Mouse (Mus musculus): ENCODE measurements around the gene Flvcr2. TPM values are rescaled to one million over a fixed set of nuclear protein-coding genes. Genes with fewer than 3 reads are reported as not detected.

Flvcr2 gene
- total RNA-seq (2015) (not detected in 2 replicates), total RNA-seq (2017) (not detected in 2 replicates)

- ATAC-seq (replicated peaks; ENCODE audit: poor library complexity): peak; percentile 96
These were observed at the start of gene Flvcr2 for GRCm38 (mm10) chr12:85745827-85746695. Gene Flvcr2 (plus strand): TSS chr12:85746539.

GRCm38 (mm10) chr12:85698179-85698578 is 48.2 kb upstream of the Flvcr2 start:
- ATAC-seq (replicated peaks; ENCODE audit: poor library complexity): peak; percentile 99

- no peak for ATAC-seq (replicated peaks; ENCODE audit: poor library complexity)
These were observed 46.0 kb upstream of the Flvcr2 start for GRCm38 (mm10) chr12:85700191-85700841.

- no peak for ATAC-seq (replicated peaks; ENCODE audit: poor library complexity)
These were observed 45.5 kb upstream of the Flvcr2 start for GRCm38 (mm10) chr12:85700842-85701223.

- ATAC-seq (replicated peaks; ENCODE audit: poor library complexity): no peak
These were observed 43.9 kb upstream of the Flvcr2 start for GRCm38 (mm10) chr12:85702166-85703055.

GRCm38 (mm10) chr12:85703507-85703906 is 42.8 kb upstream of the Flvcr2 start:
- ATAC-seq (replicated peaks; ENCODE audit: poor library complexity): no peak

GRCm38 (mm10) chr12:85704566-85704965 is 41.8 kb upstream of the Flvcr2 start:
- peak; percentile 76 for ATAC-seq (replicated peaks; ENCODE audit: poor library complexity)

- ATAC-seq (replicated peaks; ENCODE audit: poor library complexity): peak; percentile 90
These were observed 41.1 kb upstream of the Flvcr2 start for GRCm38 (mm10) chr12:85705002-85705830.

GRCm38 (mm10) chr12:85705831-85706530 is 40.4 kb upstream of the Flvcr2 start:
- no peak for ATAC-seq (replicated peaks; ENCODE audit: poor library complexity)

GRCm38 (mm10) chr12:85706906-85707305 is 39.4 kb upstream of the Flvcr2 start:
- no peak for ATAC-seq (replicated peaks; ENCODE audit: poor library complexity)

- ATAC-seq (replicated peaks; ENCODE audit: poor library complexity): no peak
These were observed 38.9 kb upstream of the Flvcr2 start for GRCm38 (mm10) chr12:85707391-85707790.

- no peak for ATAC-seq (replicated peaks; ENCODE audit: poor library complexity)
These were observed 37.8 kb upstream of the Flvcr2 start for GRCm38 (mm10) chr12:85708556-85708955.

- ATAC-seq (replicated peaks; ENCODE audit: poor library complexity): peak; percentile 82
These were observed 35.6 kb upstream of the Flvcr2 start for GRCm38 (mm10) chr12:85710695-85711094.

- no peak for ATAC-seq (replicated peaks; ENCODE audit: poor library complexity)
These were observed 33.8 kb upstream of the Flvcr2 start for GRCm38 (mm10) chr12:85712587-85712986.

GRCm38 (mm10) chr12:85714126-85714525 is 32.2 kb upstream of the Flvcr2 start:
- ATAC-seq (replicated peaks; ENCODE audit: poor library complexity): no peak

GRCm38 (mm10) chr12:85725306-85725705 is 21.0 kb upstream of the Flvcr2 start:
- no peak for ATAC-seq (replicated peaks; ENCODE audit: poor library complexity)

- ATAC-seq (replicated peaks; ENCODE audit: poor library complexity): no peak
These were observed 19.5 kb upstream of the Flvcr2 start for GRCm38 (mm10) chr12:85726729-85727397.

- ATAC-seq (replicated peaks; ENCODE audit: poor library complexity): no peak
These were observed 18.2 kb upstream of the Flvcr2 start for GRCm38 (mm10) chr12:85728181-85728580.
